Mouse (Mus musculus): ENCODE data around the gene Phka2. TPM values are rescaled to one million over a fixed set of nuclear protein-coding genes. Genes with fewer than 3 reads are reported as not detected.

The Phka2 gene
- polyA plus RNA-seq (2014; fragmentation: Illumina TruSeq; extraction: RNeasy Lipid Tissue Mini Kit (QIAGEN cat#74804); ENCODE audit: low read depth, low replicate concordance): 22.2 TPM

GRCm38 (mm10) chrX:160502048-160503041 is at the start of gene Phka2:
Phka2 (plus strand) TSS chrX:160502166.

Other genes with a start within 250 kb of the Phka2 start
- gene Adgrg2, start 111.5 kb upstream of the Phka2 start, polyA plus RNA-seq (2014; fragmentation: Illumina TruSeq; extraction: RNeasy Lipid Tissue Mini Kit (QIAGEN cat#74804); ENCODE audit: low read depth, low replicate concordance): 10.9 TPM
- gene Ppef1, start 233.6 kb downstream of the Phka2 start, polyA plus RNA-seq (2014; fragmentation: Illumina TruSeq; extraction: RNeasy Lipid Tissue Mini Kit (QIAGEN cat#74804); ENCODE audit: low read depth, low replicate concordance): 0.23 TPM